Mouse (Mus musculus) brown adipose tissue, adult 24 weeks (tissue): Measurements from ENCODE around the gene Thap4. TPM values are rescaled to one million over a fixed set of nuclear protein-coding genes. Genes with fewer than 3 reads are reported as not detected.

Experiments
- H3K27ac ChIP-seq: fragments of 200-500 bp; replicated peaks from 2 replicates; pipeline ENCODE4 v1.5.1; 2012; ENCODE audit warnings: low read depth, mild to moderate bottlenecking, low read length
- H3K4me1 ChIP-seq: fragments of 200-500 bp; 2 replicates; pipeline ENCODE4 v1.6.1; 2012; ENCODE audit warnings: low read length, mixed read lengths; ENCODE audit not compliant: control insufficient read depth, insufficient read depth, insufficient read length
- H3K4me3 ChIP-seq: fragments of 200-500 bp; 2 replicates; pipeline ENCODE4 v1.5.1; 2012; ENCODE audit warnings: low read depth, mild to moderate bottlenecking, low read length, moderate library complexity; ENCODE audit not compliant: insufficient read depth
- polyA plus RNA-seq: library from polyadenylated mRNA; stranded (reverse); fragments of >200 nt; gene quantifications from 2 replicates; pipeline ENCODE4 v1.2.4, GENCODE M21; 2012; ENCODE audit not compliant: missing spikeins, insufficient read depth, insufficient read length

Gene Thap4
- polyA plus RNA-seq, 1 experiment = 24.1 TPM

GRCm38 (mm10) chr1:93725665-93726064 lies 29.0 kb downstream of the Thap4 start:
- no peak overlapping the region for H3K27ac ChIP-seq
- H3K4me3 ChIP-seq = no peak overlapping the region
- H3K4me1 ChIP-seq = no peaks in the 10 kb centered on the region

GRCm38 (mm10) chr1:93724623-93725022 lies 30.0 kb downstream of the Thap4 start:
- Histone ChIP-seq H3K4me3 (no peak overlapping the region), H3K4me1 (no peaks in the 10 kb centered on the region), H3K27ac (no peak overlapping the region)

- H3K27ac ChIP-seq = no peak overlapping the region
- H3K4me3 ChIP-seq = no peak overlapping the region
- H3K4me1 ChIP-seq = no peaks in the 10 kb centered on the region
Measured at GRCm38 (mm10) chr1:93721557-93721956, 33.1 kb downstream of the Thap4 start.

- H3K27ac ChIP-seq = no peak overlapping the region
- no peak overlapping the region for H3K4me3 ChIP-seq
- no peaks in the 10 kb centered on the region for H3K4me1 ChIP-seq
Measured at GRCm38 (mm10) chr1:93716166-93716565, 38.5 kb downstream of the Thap4 start.

GRCm38 (mm10) chr1:93705389-93705788 lies 49.3 kb downstream of the Thap4 start:
- no peak overlapping the region for H3K4me3 ChIP-seq
- H3K4me1 ChIP-seq = no peaks in the 10 kb centered on the region
- H3K27ac ChIP-seq = no peak overlapping the region

- Histone ChIP-seq H3K4me1 (no peaks in the 10 kb centered on the region), H3K27ac (no peak overlapping the region), H3K4me3 (no peak overlapping the region)
Measured at GRCm38 (mm10) chr1:93704341-93704740, 50.3 kb downstream of the Thap4 start.

GRCm38 (mm10) chr1:93703472-93704048 lies 51.1 kb downstream of the Thap4 start:
- no peaks in the 10 kb centered on the region for H3K4me1 ChIP-seq
- no peak overlapping the region for H3K27ac ChIP-seq
- H3K4me3 ChIP-seq = no peak overlapping the region

- no peak overlapping the region for H3K4me3 ChIP-seq
- peaks cover 4% of the 10 kb centered on the region; the same call in 1 of the 2 replicates for H3K4me1 ChIP-seq
- H3K27ac ChIP-seq = no peak overlapping the region
Measured at GRCm38 (mm10) chr1:93702106-93702505, 52.6 kb downstream of the Thap4 start.

GRCm38 (mm10) chr1:93699159-93699558 lies 55.5 kb downstream of the Thap4 start:
- H3K4me3 ChIP-seq = no peak overlapping the region
- no peak overlapping the region for H3K27ac ChIP-seq
- peaks cover 11% of the 10 kb centered on the region for H3K4me1 ChIP-seq

- Histone ChIP-seq H3K4me1 (peaks cover 13% of the 10 kb centered on the region), H3K27ac (peak overlapping the region; percentile 58), H3K4me3 (no peak overlapping the region)
Measured at GRCm38 (mm10) chr1:93697317-93697716, 57.3 kb downstream of the Thap4 start.

- H3K4me1 ChIP-seq = peaks cover 13% of the 10 kb centered on the region
- no peak overlapping the region for H3K4me3 ChIP-seq
- peak overlapping the region; percentile 72 for H3K27ac ChIP-seq
Measured at GRCm38 (mm10) chr1:93694966-93695365, 59.7 kb downstream of the Thap4 start.

GRCm38 (mm10) chr1:93693943-93694342 lies 60.7 kb downstream of the Thap4 start:
- Histone ChIP-seq H3K27ac (no peak overlapping the region), H3K4me1 (peaks cover 13% of the 10 kb centered on the region), H3K4me3 (no peak overlapping the region)

- Histone ChIP-seq H3K4me1 (peaks cover 13% of the 10 kb centered on the region), H3K27ac (no peak overlapping the region), H3K4me3 (no peak overlapping the region)
Measured at GRCm38 (mm10) chr1:93693502-93693901, 61.2 kb downstream of the Thap4 start.

- Histone ChIP-seq H3K4me3 (no peak overlapping the region), H3K4me1 (peaks cover 20% of the 10 kb centered on the region), H3K27ac (no peak overlapping the region)
Measured at GRCm38 (mm10) chr1:93692773-93693172, 61.9 kb downstream of the Thap4 start.

GRCm38 (mm10) chr1:93691786-93692357 lies 62.8 kb downstream of the Thap4 start:
- Histone ChIP-seq H3K4me3 (no peak overlapping the region), H3K27ac (no peak overlapping the region), H3K4me1 (peaks cover 23% of the 10 kb centered on the region)

GRCm38 (mm10) chr1:93691106-93691505 lies 63.6 kb downstream of the Thap4 start:
- Histone ChIP-seq H3K27ac (no peak overlapping the region), H3K4me1 (peaks cover 30% of the 10 kb centered on the region), H3K4me3 (no peak overlapping the region)
